Mouse (Mus musculus): ENCODE measurements around the gene Tecta. TPM values are rescaled to one million over a fixed set of nuclear protein-coding genes. Genes with fewer than 3 reads are reported as not detected.

Tecta gene
- polyA plus RNA-seq, 1 experiment from 2014 or later, result 0.20 TPM

GRCm38 (mm10) chr9:42331341-42331740 is 68.4 kb downstream of the Tecta start:
- Histone ChIP-seq H3K27me3 (replicated peaks; ENCODE audit: control insufficient read depth, insufficient read depth, low read length) (no peaks in the 10 kb centered on the region; the same call in 1 of the 2 replicates), H3K9me3 (ENCODE audit: control insufficient read depth, low read length) (no peaks in the 10 kb centered on the region), H3K36me3 (ENCODE audit: control insufficient read depth, insufficient read depth, low read length) (no peaks in the 10 kb centered on the region), H3K4me3 (ENCODE audit: low read length) (no peak overlapping the region), H3K4me2 (ENCODE audit: low read depth, low read length) (no peak overlapping the region), H3K4me1 (ENCODE audit: control insufficient read depth, insufficient read depth, low read length) (no peaks in the 10 kb centered on the region), H3K27ac (ENCODE audit: low read length) (no peak overlapping the region), H3K9ac (ENCODE audit: low read depth, low read length) (no peak overlapping the region)
- 90% methylated on average over 7 of the region's 7 CpGs for WGBS
- no peak for ATAC-seq

GRCm38 (mm10) chr9:42329753-42330152 is 70.0 kb downstream of the Tecta start:
- H3K4me2 ChIP-seq (ENCODE audit: low read depth, low read length), result no peak overlapping the region
- H3K36me3 ChIP-seq (ENCODE audit: control insufficient read depth, insufficient read depth, low read length), result no peaks in the 10 kb centered on the region
- no peak for ATAC-seq
- no peak overlapping the region for H3K9ac ChIP-seq (ENCODE audit: low read depth, low read length)
- no peak overlapping the region for H3K27ac ChIP-seq (ENCODE audit: low read length)
- H3K9me3 ChIP-seq (ENCODE audit: control insufficient read depth, low read length), result no peaks in the 10 kb centered on the region
- 73% methylated on average over 9 of the region's 9 CpGs for WGBS
- no peak overlapping the region for H3K4me3 ChIP-seq (ENCODE audit: low read length)
- H3K4me1 ChIP-seq (ENCODE audit: control insufficient read depth, insufficient read depth, low read length), result no peaks in the 10 kb centered on the region
- H3K27me3 ChIP-seq (replicated peaks; ENCODE audit: control insufficient read depth, insufficient read depth, low read length), result no peaks in the 10 kb centered on the region; the same call in 1 of the 2 replicates

- Histone ChIP-seq H3K4me2 (ENCODE audit: low read depth, low read length) (no peak overlapping the region), H3K4me1 (ENCODE audit: control insufficient read depth, insufficient read depth, low read length) (no peaks in the 10 kb centered on the region), H3K36me3 (ENCODE audit: control insufficient read depth, insufficient read depth, low read length) (no peaks in the 10 kb centered on the region), H3K4me3 (ENCODE audit: low read length) (no peak overlapping the region), H3K9me3 (ENCODE audit: control insufficient read depth, low read length) (no peaks in the 10 kb centered on the region), H3K27me3 (replicated peaks; ENCODE audit: control insufficient read depth, insufficient read depth, low read length) (no peaks in the 10 kb centered on the region), H3K9ac (ENCODE audit: low read depth, low read length) (no peak overlapping the region), H3K27ac (ENCODE audit: low read length) (no peak overlapping the region)
- 30% methylated on average over 11 of the region's 11 CpGs for WGBS
- ATAC-seq, result no peak
Measured at GRCm38 (mm10) chr9:42326688-42327440, 72.9 kb downstream of the Tecta start.

GRCm38 (mm10) chr9:42324640-42325394 is 74.9 kb downstream of the Tecta start:
- ATAC-seq, result no peak
- no peaks in the 10 kb centered on the region for H3K27me3 ChIP-seq (replicated peaks; ENCODE audit: control insufficient read depth, insufficient read depth, low read length)
- H3K27ac ChIP-seq (ENCODE audit: low read length), result no peak overlapping the region
- H3K4me1 ChIP-seq (ENCODE audit: control insufficient read depth, insufficient read depth, low read length), result no peaks in the 10 kb centered on the region
- no peaks in the 10 kb centered on the region for H3K36me3 ChIP-seq (ENCODE audit: control insufficient read depth, insufficient read depth, low read length)
- no peaks in the 10 kb centered on the region for H3K9me3 ChIP-seq (ENCODE audit: control insufficient read depth, low read length)
- H3K4me2 ChIP-seq (ENCODE audit: low read depth, low read length), result no peak overlapping the region
- 49% methylated on average over 29 of the region's 29 CpGs for WGBS
- no peak overlapping the region for H3K4me3 ChIP-seq (ENCODE audit: low read length)
- H3K9ac ChIP-seq (ENCODE audit: low read depth, low read length), result no peak overlapping the region

- Histone ChIP-seq H3K27ac (ENCODE audit: low read length) (no peak overlapping the region), H3K4me3 (ENCODE audit: low read length) (no peak overlapping the region), H3K9me3 (ENCODE audit: control insufficient read depth, low read length) (no peaks in the 10 kb centered on the region), H3K4me1 (ENCODE audit: control insufficient read depth, insufficient read depth, low read length) (no peaks in the 10 kb centered on the region), H3K4me2 (ENCODE audit: low read depth, low read length) (no peak overlapping the region), H3K27me3 (replicated peaks; ENCODE audit: control insufficient read depth, insufficient read depth, low read length) (no peaks in the 10 kb centered on the region), H3K9ac (ENCODE audit: low read depth, low read length) (no peak overlapping the region), H3K36me3 (ENCODE audit: control insufficient read depth, insufficient read depth, low read length) (no peaks in the 10 kb centered on the region)
- no peak for ATAC-seq
- WGBS, result 86% methylated on average over 8 of the region's 8 CpGs
Measured at GRCm38 (mm10) chr9:42323238-42323637, 76.5 kb downstream of the Tecta start.

GRCm38 (mm10) chr9:42321442-42321841 is 78.3 kb downstream of the Tecta start:
- H3K9ac ChIP-seq (ENCODE audit: low read depth, low read length), result no peak overlapping the region
- no peaks in the 10 kb centered on the region for H3K27me3 ChIP-seq (replicated peaks; ENCODE audit: control insufficient read depth, insufficient read depth, low read length)
- H3K4me2 ChIP-seq (ENCODE audit: low read depth, low read length), result no peak overlapping the region
- ATAC-seq, result no peak
- no peaks in the 10 kb centered on the region for H3K9me3 ChIP-seq (ENCODE audit: control insufficient read depth, low read length)
- H3K36me3 ChIP-seq (ENCODE audit: control insufficient read depth, insufficient read depth, low read length), result no peaks in the 10 kb centered on the region
- H3K27ac ChIP-seq (ENCODE audit: low read length), result no peak overlapping the region
- no peaks in the 10 kb centered on the region for H3K4me1 ChIP-seq (ENCODE audit: control insufficient read depth, insufficient read depth, low read length)
- 76% methylated on average over 2 of the region's 2 CpGs for WGBS
- no peak overlapping the region for H3K4me3 ChIP-seq (ENCODE audit: low read length)

- H3K36me3 ChIP-seq (ENCODE audit: control insufficient read depth, insufficient read depth, low read length), result no peaks in the 10 kb centered on the region
- no peaks in the 10 kb centered on the region for H3K27me3 ChIP-seq (replicated peaks; ENCODE audit: control insufficient read depth, insufficient read depth, low read length)
- H3K4me1 ChIP-seq (ENCODE audit: control insufficient read depth, insufficient read depth, low read length), result 0 out of 2 replicates have a peak, but pooled peaks cover 3% of the 10 kb centered on the region
- no peak overlapping the region for H3K27ac ChIP-seq (ENCODE audit: low read length)
- no peak overlapping the region for H3K4me2 ChIP-seq (ENCODE audit: low read depth, low read length)
- ATAC-seq, result no peak
- H3K4me3 ChIP-seq (ENCODE audit: low read length), result no peak overlapping the region
- no peaks in the 10 kb centered on the region for H3K9me3 ChIP-seq (ENCODE audit: control insufficient read depth, low read length)
- no peak overlapping the region for H3K9ac ChIP-seq (ENCODE audit: low read depth, low read length)
- 89% methylated on average over 7 of the region's 7 CpGs for WGBS
Measured at GRCm38 (mm10) chr9:42320616-42321015, 79.1 kb downstream of the Tecta start.

GRCm38 (mm10) chr9:42318455-42318987 is 81.2 kb downstream of the Tecta start:
- Histone ChIP-seq H3K27me3 (replicated peaks; ENCODE audit: control insufficient read depth, insufficient read depth, low read length) (no peaks in the 10 kb centered on the region), H3K4me3 (ENCODE audit: low read length) (no peak overlapping the region), H3K4me2 (ENCODE audit: low read depth, low read length) (no peak overlapping the region), H3K9ac (ENCODE audit: low read depth, low read length) (no peak overlapping the region), H3K9me3 (ENCODE audit: control insufficient read depth, low read length) (no peaks in the 10 kb centered on the region), H3K27ac (ENCODE audit: low read length) (no peak overlapping the region), H3K4me1 (ENCODE audit: control insufficient read depth, insufficient read depth, low read length) (0 out of 2 replicates have a peak, but pooled peaks cover 4% of the 10 kb centered on the region), H3K36me3 (ENCODE audit: control insufficient read depth, insufficient read depth, low read length) (no peaks in the 10 kb centered on the region)
- no peak for ATAC-seq
- 88% methylated on average over 9 of the region's 9 CpGs for WGBS

- no peak for ATAC-seq
- Histone ChIP-seq H3K27ac (ENCODE audit: low read length) (no peak overlapping the region), H3K4me1 (ENCODE audit: control insufficient read depth, insufficient read depth, low read length) (0 out of 2 replicates have a peak, but pooled peaks cover 4% of the 10 kb centered on the region), H3K9me3 (ENCODE audit: control insufficient read depth, low read length) (no peaks in the 10 kb centered on the region), H3K36me3 (ENCODE audit: control insufficient read depth, insufficient read depth, low read length) (no peaks in the 10 kb centered on the region), H3K4me3 (ENCODE audit: low read length) (no peak overlapping the region), H3K9ac (ENCODE audit: low read depth, low read length) (no peak overlapping the region), H3K27me3 (replicated peaks; ENCODE audit: control insufficient read depth, insufficient read depth, low read length) (no peaks in the 10 kb centered on the region), H3K4me2 (ENCODE audit: low read depth, low read length) (no peak overlapping the region)
- WGBS, result 66% methylated on average over 3 of the region's 3 CpGs
Measured at GRCm38 (mm10) chr9:42317337-42317736, 82.4 kb downstream of the Tecta start.

All from intestine, embryonic 16.5 days (tissue).